Mouse (Mus musculus): ENCODE measurements at regions not wholly inside any gene's neighbourhood (a gene's known extent, or its start where the extent isn't known, plus 50 kb on each side); places are given as distances from the start of the nearest gene placed in this dataset.

GRCm38 (mm10) chr14:68355462-68355905, 938.6 kb downstream of the Synb start:
- peaks cover 6% of the 10 kb centered on the region; the same call in 1 of the 2 replicates for H3K4me1 ChIP-seq
- peak; percentile 72 for ATAC-seq (ENCODE audit: low FRiP score, low read depth)
- no peaks in the 10 kb centered on the region for H3K36me3 ChIP-seq
- H3K4me2 ChIP-seq (replicated peaks) = no peak overlapping the region
- no peak overlapping the region for H3K27ac ChIP-seq
- no peak overlapping the region for H3K4me3 ChIP-seq
- no peaks in the 10 kb centered on the region for H3K27me3 ChIP-seq (replicated peaks)
- no peaks in the 10 kb centered on the region for H3K9me3 ChIP-seq
- 50% methylated on average over 8 of the region's 8 CpGs for WGBS
- no peak overlapping the region for H3K9ac ChIP-seq

DNA sequence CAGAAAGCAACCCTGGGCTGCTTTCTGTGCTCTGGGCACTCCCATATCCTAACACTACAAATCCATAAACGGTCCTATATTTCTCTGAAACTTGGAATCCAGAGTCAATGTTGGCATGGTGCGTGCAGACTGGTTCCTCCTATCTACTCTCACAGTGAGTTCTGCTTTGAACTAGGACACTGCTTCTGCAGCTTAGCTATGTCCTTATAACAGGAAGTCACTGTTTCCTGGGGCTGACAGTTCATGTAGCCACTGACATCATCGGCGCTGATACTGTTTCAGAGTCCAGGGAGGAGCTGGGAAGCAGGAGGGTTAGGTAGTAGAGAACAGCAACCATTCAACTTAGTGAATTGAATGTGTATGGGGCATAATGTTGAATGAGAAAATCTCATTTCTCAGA, 948.6 kb downstream of the Synb start:
- no peak for ATAC-seq (ENCODE audit: low FRiP score, low read depth)
- H3K4me3 ChIP-seq = no peak overlapping the region
- H3K9me3 ChIP-seq = no peaks in the 10 kb centered on the region
- H3K27ac ChIP-seq = no peak overlapping the region
- 87% methylated on average over 4 of the region's 4 CpGs for WGBS
- no peaks in the 10 kb centered on the region for H3K4me1 ChIP-seq
- H3K4me2 ChIP-seq (replicated peaks) = no peak overlapping the region
- no peaks in the 10 kb centered on the region for H3K27me3 ChIP-seq (replicated peaks)
- no peaks in the 10 kb centered on the region for H3K36me3 ChIP-seq
- H3K9ac ChIP-seq = no peak overlapping the region

- Histone ChIP-seq H3K9me3 (no peaks in the 10 kb centered on the region), H3K27me3 (replicated peaks) (no peaks in the 10 kb centered on the region), H3K27ac (no peak overlapping the region), H3K4me3 (no peak overlapping the region), H3K4me1 (no peaks in the 10 kb centered on the region), H3K36me3 (no peaks in the 10 kb centered on the region), H3K4me2 (replicated peaks) (no peak overlapping the region), H3K9ac (no peak overlapping the region)
- 76% methylated on average over 3 of the region's 3 CpGs for WGBS
- no peak for ATAC-seq (ENCODE audit: low FRiP score, low read depth)
Observed at GRCm38 (mm10) chr14:68344715-68345114, 949.4 kb downstream of the Synb start.

DNA sequence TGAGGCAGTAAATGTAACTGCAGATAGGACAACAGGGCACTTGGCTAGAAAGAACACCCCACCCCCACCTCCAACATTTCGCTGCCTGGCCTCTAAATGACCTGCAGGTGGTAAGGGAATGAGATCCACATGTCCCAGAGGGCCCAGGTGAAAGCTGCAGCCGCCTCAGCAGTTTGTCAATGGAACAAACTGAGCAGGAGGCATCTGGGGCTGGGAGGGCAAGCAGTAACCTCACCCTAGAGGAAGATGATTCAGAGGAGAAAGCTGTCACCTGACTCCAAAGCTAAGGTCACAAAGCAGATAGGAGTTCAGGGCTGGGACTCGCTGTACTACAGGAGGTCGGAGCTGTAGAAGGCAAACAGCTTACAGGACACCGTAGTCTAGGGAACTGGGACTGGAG, 955.7 kb downstream of the Synb start:
- H3K27me3 ChIP-seq (replicated peaks) = no peaks in the 10 kb centered on the region
- no peak overlapping the region for H3K9ac ChIP-seq
- no peaks in the 10 kb centered on the region for H3K36me3 ChIP-seq
- ATAC-seq (ENCODE audit: low FRiP score, low read depth) = no peak
- WGBS = 47% methylated on average over 5 of the region's 5 CpGs
- no peak overlapping the region for H3K4me2 ChIP-seq (replicated peaks)
- H3K27ac ChIP-seq = no peak overlapping the region
- H3K4me3 ChIP-seq = no peak overlapping the region
- no peaks in the 10 kb centered on the region for H3K9me3 ChIP-seq
- H3K4me1 ChIP-seq = peaks cover 9% of the 10 kb centered on the region; the same call in 1 of the 2 replicates

- H3K27ac ChIP-seq = no peak overlapping the region
- no peaks in the 10 kb centered on the region for H3K36me3 ChIP-seq
- H3K4me1 ChIP-seq = no peaks in the 10 kb centered on the region
- no peaks in the 10 kb centered on the region for H3K9me3 ChIP-seq
- no peak for ATAC-seq (ENCODE audit: low FRiP score, low read depth)
- H3K4me3 ChIP-seq = no peak overlapping the region
- H3K27me3 ChIP-seq (replicated peaks) = no peaks in the 10 kb centered on the region
- 80% methylated on average over 1 of the region's 1 CpGs for WGBS
- no peak overlapping the region for H3K4me2 ChIP-seq (replicated peaks)
- no peak overlapping the region for H3K9ac ChIP-seq
Observed at GRCm38 (mm10) chr14:68325061-68325460, 969.0 kb downstream of the Synb start.

DNA sequence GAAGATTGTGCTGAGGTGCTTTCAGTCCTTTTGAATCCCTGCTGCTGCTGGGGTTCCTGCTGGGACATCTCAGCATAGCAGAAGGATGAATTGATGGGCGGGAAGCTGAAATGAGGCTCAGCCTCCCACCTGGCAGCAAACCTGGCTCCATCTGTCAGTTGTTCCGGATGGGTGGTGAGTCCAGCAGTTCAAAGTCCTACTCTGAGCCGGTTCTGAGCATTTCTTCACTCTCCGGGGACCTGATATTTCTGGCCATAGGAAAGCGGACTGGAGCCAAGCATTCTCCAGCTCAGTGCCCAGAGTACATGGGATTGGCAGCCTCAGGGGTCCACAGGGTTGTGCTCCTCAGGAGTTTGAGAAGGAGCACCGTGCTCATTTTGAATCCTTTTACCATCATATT, 971.1 kb downstream of the Synb start:
- no peak overlapping the region for H3K27ac ChIP-seq
- H3K36me3 ChIP-seq = no peaks in the 10 kb centered on the region
- ATAC-seq (ENCODE audit: low FRiP score, low read depth) = no peak
- H3K4me2 ChIP-seq (replicated peaks) = no peak overlapping the region
- H3K9me3 ChIP-seq = no peaks in the 10 kb centered on the region
- WGBS = 59% methylated on average over 6 of the region's 6 CpGs
- H3K4me1 ChIP-seq = no peaks in the 10 kb centered on the region
- H3K27me3 ChIP-seq (replicated peaks) = no peaks in the 10 kb centered on the region
- no peak overlapping the region for H3K9ac ChIP-seq
- no peak overlapping the region for H3K4me3 ChIP-seq

- no peak overlapping the region for H3K4me3 ChIP-seq
- H3K27me3 ChIP-seq (replicated peaks) = no peaks in the 10 kb centered on the region
- 89% methylated on average over 2 of the region's 2 CpGs for WGBS
- no peaks in the 10 kb centered on the region for H3K36me3 ChIP-seq
- H3K4me2 ChIP-seq (replicated peaks) = no peak overlapping the region
- no peak overlapping the region for H3K9ac ChIP-seq
- no peak for ATAC-seq (ENCODE audit: low FRiP score, low read depth)
- H3K4me1 ChIP-seq = no peaks in the 10 kb centered on the region
- H3K27ac ChIP-seq = no peak overlapping the region
- H3K9me3 ChIP-seq = no peaks in the 10 kb centered on the region
Observed at GRCm38 (mm10) chr14:68307973-68308660, 986.0 kb downstream of the Synb start.

DNA sequence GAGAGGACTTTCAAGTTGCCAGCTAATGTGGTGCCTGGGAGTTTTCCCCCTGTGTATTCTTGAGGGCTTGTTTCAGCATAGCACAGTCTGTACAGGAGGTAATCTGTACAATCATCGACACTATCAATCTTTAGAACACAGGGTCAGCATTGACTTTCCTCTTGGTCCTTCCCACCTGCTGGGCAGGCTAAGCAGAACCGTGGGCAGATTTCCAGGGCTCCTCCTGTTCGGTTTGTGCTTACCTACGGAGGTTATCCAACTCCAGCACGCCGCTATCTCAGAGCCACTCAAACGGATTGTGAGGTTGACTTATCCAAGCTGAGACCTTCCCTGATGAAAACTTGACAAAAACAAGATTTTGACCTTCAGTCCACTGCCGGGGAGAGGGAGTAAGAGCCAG, 988.9 kb downstream of the Synb start:
- Histone ChIP-seq H3K4me1 (no peaks in the 10 kb centered on the region), H3K27me3 (replicated peaks) (no peaks in the 10 kb centered on the region), H3K9ac (no peak overlapping the region), H3K9me3 (no peaks in the 10 kb centered on the region), H3K4me3 (no peak overlapping the region), H3K27ac (no peak overlapping the region), H3K4me2 (replicated peaks) (no peak overlapping the region), H3K36me3 (no peaks in the 10 kb centered on the region)
- no peak for ATAC-seq (ENCODE audit: low FRiP score, low read depth)
- WGBS = 90% methylated on average over 8 of the region's 8 CpGs

GRCm38 (mm10) chr14:68301710-68302109, 992.4 kb downstream of the Synb start:
- no peaks in the 10 kb centered on the region for H3K9me3 ChIP-seq

GRCm38 (mm10) chr14:68285546-68285945, 1008.6 kb downstream of the Synb start:
- Histone ChIP-seq H3K27me3 (replicated peaks) (no peaks in the 10 kb centered on the region), H3K27ac (no peak overlapping the region), H3K4me1 (no peaks in the 10 kb centered on the region), H3K4me2 (replicated peaks) (no peak overlapping the region), H3K9me3 (no peaks in the 10 kb centered on the region), H3K36me3 (no peaks in the 10 kb centered on the region), H3K4me3 (no peak overlapping the region), H3K9ac (no peak overlapping the region)
- no peak for ATAC-seq (ENCODE audit: low FRiP score, low read depth)
- 69% methylated on average over 3 of the region's 3 CpGs for WGBS

More at GRCm38 (mm10) chr14:68301710-68302109, 992.4 kb downstream of the Synb start:
- no peak for ATAC-seq (ENCODE audit: low FRiP score, low read depth)
- Histone ChIP-seq H3K4me1 (no peaks in the 10 kb centered on the region), H3K9ac (no peak overlapping the region), H3K27me3 (replicated peaks) (no peaks in the 10 kb centered on the region), H3K4me3 (no peak overlapping the region), H3K36me3 (no peaks in the 10 kb centered on the region), H3K27ac (no peak overlapping the region), H3K4me2 (replicated peaks) (no peak overlapping the region)
- 51% methylated on average over 4 of the region's 4 CpGs for WGBS

GRCm38 (mm10) chr14:68261436-68261835, 1032.7 kb downstream of the Synb start:
- H3K4me1 ChIP-seq = peaks cover 7% of the 10 kb centered on the region; the same call in 1 of the 2 replicates
- H3K36me3 ChIP-seq = no peaks in the 10 kb centered on the region
- no peaks in the 10 kb centered on the region for H3K9me3 ChIP-seq
- H3K9ac ChIP-seq = no peak overlapping the region
- 65% methylated on average over 3 of the region's 3 CpGs for WGBS
- H3K4me3 ChIP-seq = no peak overlapping the region
- no peak overlapping the region for H3K4me2 ChIP-seq (replicated peaks)
- H3K27me3 ChIP-seq (replicated peaks) = no peaks in the 10 kb centered on the region
- no peak for ATAC-seq (ENCODE audit: low FRiP score, low read depth)
- H3K27ac ChIP-seq = peak overlapping the region; percentile 17; the same call in 1 of the 2 replicates

- H3K27ac ChIP-seq = no peak overlapping the region
- H3K4me3 ChIP-seq = no peak overlapping the region
- H3K9ac ChIP-seq = no peak overlapping the region
- H3K9me3 ChIP-seq = no peaks in the 10 kb centered on the region
- 84% methylated on average over 2 of the region's 2 CpGs for WGBS
- no peak for ATAC-seq (ENCODE audit: low FRiP score, low read depth)
- no peak overlapping the region for H3K4me2 ChIP-seq (replicated peaks)
- H3K4me1 ChIP-seq = no peaks in the 10 kb centered on the region
- no peaks in the 10 kb centered on the region for H3K27me3 ChIP-seq (replicated peaks)
- no peaks in the 10 kb centered on the region for H3K36me3 ChIP-seq
Observed at GRCm38 (mm10) chr14:68246966-68247365, 1047.1 kb downstream of the Synb start.

- Histone ChIP-seq H3K4me1 (no peaks in the 10 kb centered on the region), H3K4me2 (replicated peaks) (no peak overlapping the region), H3K9ac (no peak overlapping the region), H3K36me3 (no peaks in the 10 kb centered on the region), H3K9me3 (no peaks in the 10 kb centered on the region), H3K27ac (no peak overlapping the region), H3K4me3 (no peak overlapping the region), H3K27me3 (replicated peaks) (no peaks in the 10 kb centered on the region)
- no peak for ATAC-seq (ENCODE audit: low FRiP score, low read depth)
- WGBS = 77% methylated on average over 7 of the region's 7 CpGs
Observed at GRCm38 (mm10) chr14:68240146-68240545, 1054.0 kb downstream of the Synb start.
